Mouse (Mus musculus) large intestine, adult 2 months (tissue): ENCODE results near the gene Pou3f3. TPM values are rescaled to one million over a fixed set of nuclear protein-coding genes. Genes with fewer than 3 reads are reported as not detected.

Experiments
- DNase-seq: peaks from one replicate; pipeline ENCODE4 v3.0.0-alpha.2; 2012; ENCODE audit warnings: low read depth, low spot score
- WGBS: fragments of 180-500 bp; shearing (Covaris S2); methylation state at CpG from one replicate; pipeline ENCODE4 v1.1.7; 2018; 5-methylcytosine and 5-hydroxymethylcytosine counted together
- polyA plus RNA-seq: library from polyadenylated mRNA; depleted of rRNA; stranded (reverse); fragments of >200 nt; gene quantifications from 2 replicates; pipeline ENCODE4 v1.2.3, GENCODE M21; 2012

Gene Pou3f3
- polyA plus RNA-seq, 1 experiment = not detected

GRCm38 (mm10) chr1:42693852-42694251 lies 1.7 kb upstream of the Pou3f3 start:
- DNase-seq = no peak
- under 1% methylated on average over 22 of the region's 22 CpGs for WGBS

GRCm38 (mm10) chr1:42694290-42694664 lies 1.3 kb upstream of the Pou3f3 start:
- 1% methylated on average over 23 of the region's 26 CpGs for WGBS
- no peak for DNase-seq

GRCm38 (mm10) chr1:42694665-42695577 lies 647 bp upstream of the Pou3f3 start:
- DNase-seq = no peak
- WGBS = 3% methylated on average over 57 of the region's 60 CpGs

GRCm38 (mm10) chr1:42696371-42697031 lies 933 bp downstream of the Pou3f3 start:
- WGBS = 2% methylated on average over 52 of the region's 62 CpGs

GRCm38 (mm10) chr1:42697321-42697755 lies 1.8 kb downstream of the Pou3f3 start:
- no peak for DNase-seq
- 2% methylated on average over 48 of the region's 58 CpGs for WGBS

More at GRCm38 (mm10) chr1:42696371-42697031, 933 bp downstream of the Pou3f3 start:
- DNase-seq = no peak

GRCm38 (mm10) chr1:42697756-42698583 lies 2.4 kb downstream of the Pou3f3 start:
- no peak for DNase-seq
- 2% methylated on average over 80 of the region's 80 CpGs for WGBS

GRCm38 (mm10) chr1:42698584-42699333 lies 3.2 kb downstream of the Pou3f3 start:
- no peak for DNase-seq
- 2% methylated on average over 50 of the region's 57 CpGs for WGBS

- 6% methylated on average over 19 of the region's 19 CpGs for WGBS
- no peak for DNase-seq
Measured at GRCm38 (mm10) chr1:42699471-42699871, 3.9 kb downstream of the Pou3f3 start.

GRCm38 (mm10) chr1:42700171-42700570 lies 4.6 kb downstream of the Pou3f3 start:
- WGBS = 31% methylated on average over 3 of the region's 3 CpGs
- no peak for DNase-seq

GRCm38 (mm10) chr1:42700815-42701214 lies 5.2 kb downstream of the Pou3f3 start:
- no peak for DNase-seq
- 23% methylated on average over 1 of the region's 1 CpGs for WGBS

GRCm38 (mm10) chr1:42701833-42702611 lies 6.5 kb downstream of the Pou3f3 start:
- WGBS = 21% methylated on average over 5 of the region's 5 CpGs
- DNase-seq = no peak

- 9% methylated on average over 9 of the region's 9 CpGs for WGBS
- DNase-seq = no peak
Measured at GRCm38 (mm10) chr1:42702984-42703383, 7.4 kb downstream of the Pou3f3 start.

GRCm38 (mm10) chr1:42703424-42703823 lies 7.9 kb downstream of the Pou3f3 start:
- 11% methylated on average over 7 of the region's 7 CpGs for WGBS
- no peak for DNase-seq

- no peak for DNase-seq
- 3% methylated on average over 26 of the region's 26 CpGs for WGBS
Measured at GRCm38 (mm10) chr1:42703851-42704613, 8.5 kb downstream of the Pou3f3 start.

GRCm38 (mm10) chr1:42704981-42705810 lies 9.6 kb downstream of the Pou3f3 start:
- 14% methylated on average over 17 of the region's 17 CpGs for WGBS
- DNase-seq = no peak

- no peak for DNase-seq
- WGBS = 9% methylated on average over 8 of the region's 8 CpGs
Measured at GRCm38 (mm10) chr1:42705811-42706160, 10.2 kb downstream of the Pou3f3 start.

- no peak for DNase-seq
- 4% methylated on average over 5 of the region's 5 CpGs for WGBS
Measured at GRCm38 (mm10) chr1:42707196-42707595, 11.6 kb downstream of the Pou3f3 start.
